Mouse (Mus musculus) ES-E14 (cell line): ENCODE measurements around the gene Dmpk. TPM values are rescaled to one million over a fixed set of nuclear protein-coding genes. Genes with fewer than 3 reads are reported as not detected.

Experiments
- DNase-seq: peaks from one replicate; pipeline ENCODE4 v3.0.0-alpha.2; 2013; ENCODE audit warnings: low read depth, low spot score
- H3K27ac ChIP-seq: 2 replicates; pipeline ENCODE4 v1.5.1; 2012; ENCODE audit warnings: low read depth, mild to moderate bottlenecking, low read length, moderate library complexity, mixed read lengths; ENCODE audit not compliant: poor library complexity, insufficient read depth, severe bottlenecking
- H3K36me3 ChIP-seq: 2 replicates; pipeline ENCODE4 v1.6.1; 2012; ENCODE audit warnings: mild to moderate bottlenecking, low read length, moderate library complexity, mixed read lengths; ENCODE audit not compliant: control insufficient read depth, poor library complexity, insufficient read depth, severe bottlenecking
- H3K4me1 ChIP-seq, 2 experiments: fragments of 150-350 bp in 1 of 2; sonication (generic) in 1 of 2; 2 replicates each; pipeline ENCODE4 v1.6.1; 2012; ENCODE audit warnings: low read length in 2 of 2, mild to moderate bottlenecking in 1 of 2, mixed read lengths in 1 of 2; ENCODE audit not compliant: control insufficient read depth in 2 of 2, insufficient read depth in 2 of 2, poor library complexity in 1 of 2
- H3K4me3 ChIP-seq, 2 experiments: fragments of 150-350 bp in 1 of 2; sonication (generic) in 1 of 2; 2 replicates each; pipeline ENCODE4 v1.5.1; 2012; ENCODE audit warnings: low read length in 2 of 2, low read depth in 1 of 2, mild to moderate bottlenecking in 1 of 2, mixed read lengths in 1 of 2; ENCODE audit not compliant: insufficient read depth in 1 of 2, poor library complexity in 1 of 2, severe bottlenecking in 1 of 2
- H3K9ac ChIP-seq: 2 replicates; pipeline ENCODE4 v1.6.1; 2012; ENCODE audit warnings: low read depth, mild to moderate bottlenecking, low read length, mixed read lengths; ENCODE audit not compliant: poor library complexity, insufficient read depth, severe bottlenecking
- H3K9me3 ChIP-seq: fragments of 150-350 bp; sonication (generic); 2 replicates; pipeline ENCODE4 v1.6.1; 2012; ENCODE audit warnings: low read depth, mild to moderate bottlenecking, low read length; ENCODE audit not compliant: control insufficient read depth, insufficient read depth
- CHD2 ChIP-seq: IDR thresholded peaks from 2 replicates; pipeline ENCODE4 v1.6.1; 2014; ENCODE audit warnings: mild to moderate bottlenecking, low read depth, low read length, inconsistent platforms
- HCFC1 ChIP-seq: IDR thresholded peaks from 2 replicates; pipeline ENCODE4 v1.6.1; 2012; ENCODE audit warnings: low read length, inconsistent platforms, borderline replicate concordance; ENCODE audit not compliant: insufficient read depth
- MAFK ChIP-seq: IDR thresholded peaks from 2 replicates; pipeline ENCODE4 v1.6.1; 2014; ENCODE audit warnings: mild to moderate bottlenecking, low read depth, low read length, inconsistent platforms; ENCODE audit not compliant: insufficient read depth
- ZC3H11A ChIP-seq: IDR thresholded peaks from 2 replicates; pipeline ENCODE4 v1.6.1; 2012; ENCODE audit warnings: low read depth, mild to moderate bottlenecking, inconsistent platforms, low read length, borderline replicate concordance
- ZNF384 ChIP-seq: IDR thresholded peaks from 2 replicates; pipeline ENCODE4 v1.6.1; 2012; ENCODE audit warnings: low read depth, low read length, inconsistent platforms
- in situ Hi-C, 2 experiments: fragments of 600-800 bp; cut with MboI; formaldehyde crosslinking; loops; one replicate each; pipeline ENCODE4 v1.15.1; 2025; ENCODE audit warnings: low sequenced_read_pairs in 2 of 2, inconsistent platforms in 1 of 2; ENCODE audit not compliant: unreplicated experiment in 2 of 2
- total RNA-seq: library from RNA; depleted of rRNA; stranded (reverse); fragments of 300-350 nt; gene quantifications from 2 replicates; pipeline ENCODE4 v1.2.3, GENCODE M21; 2012

Dmpk gene
- total RNA-seq, 1 experiment, result 32.6 TPM

- TF ChIP-seq HCFC1 (peak; percentile 96), ZC3H11A (no peak), CHD2 (0 out of 2 replicates have a peak, but pooled peaks have one; percentile 20)
- H3K36me3 ChIP-seq, result no peaks in the 10 kb centered on the region
- peak; percentile 96 for DNase-seq
- H3K4me3 ChIP-seq, result peak within 1 kb of the TSS; percentile 94 to 97
- H3K9ac ChIP-seq, result peak within 1 kb of the TSS; percentile 91
- no peaks in the 10 kb centered on the region for H3K9me3 ChIP-seq
- peaks cover 0 to 4% of the 10 kb centered on the region in 2 experiments; a peak in 2 of 4 replicates for H3K4me1 ChIP-seq
- H3K27ac ChIP-seq, result no peak within 1 kb of the TSS
- in situ Hi-C loops, result no loop called here
Measured at GRCm38 (mm10) chr7:19119631-19120429, 36.2 kb downstream of the Dmpk start, which contains the start of gene Fbxo46. TSS of gene Fbxo46 (plus strand) at chr7:19119859.

- H3K36me3 ChIP-seq, result no peaks in the 10 kb centered on the region
- no peak for DNase-seq
Measured at GRCm38 (mm10) chr7:19121686-19122085, 38.0 kb downstream of the Dmpk start.

GRCm38 (mm10) chr7:19124713-19125112, 41.1 kb downstream of the Dmpk start:
- TF ChIP-seq MAFK (no peak), ZNF384 (no peak), HCFC1 (no peak), CHD2 (no peak)
- in situ Hi-C loops, result no loop called here
- Histone ChIP-seq H3K4me3 (no peak overlapping the region), H3K9me3 (no peaks in the 10 kb centered on the region), H3K27ac (no peak overlapping the region), H3K9ac (no peak overlapping the region), H3K36me3 (peaks cover 2% of the 10 kb centered on the region; the same call in 1 of the 2 replicates), H3K4me1 (peaks cover 0 to 2% of the 10 kb centered on the region in 2 experiments; a peak in 1 of 4 replicates)
- no peak for DNase-seq

More at GRCm38 (mm10) chr7:19121686-19122085, 38.0 kb downstream of the Dmpk start:
- Histone ChIP-seq H3K9me3 (no peaks in the 10 kb centered on the region), H3K27ac (no peak overlapping the region), H3K4me1 (peaks cover 0 to 4% of the 10 kb centered on the region in 2 experiments; a peak in 2 of 4 replicates), H3K9ac (no peak overlapping the region), H3K4me3 (no peak overlapping the region)
- TF ChIP-seq MAFK (no peak), ZC3H11A (no peak)
- in situ Hi-C loops, result no loop called here

- TF ChIP-seq MAFK, result no peak
- TF ChIP-seq CHD2, result no peak
- TF ChIP-seq ZC3H11A, result no peak
- no peak for TF ChIP-seq HCFC1
- TF ChIP-seq ZNF384, result no peak
- DNase-seq, result no peak
- in situ Hi-C loops, result no loop called here
- no peak overlapping the region for H3K9ac ChIP-seq
- 0 out of 4 replicates have a peak, but pooled peaks cover 2 to 5% of the 10 kb centered on the region in 2 experiments for H3K4me1 ChIP-seq
- H3K36me3 ChIP-seq, result peaks cover 2% of the 10 kb centered on the region; the same call in 1 of the 2 replicates
- no peak overlapping the region for H3K4me3 ChIP-seq
- no peaks in the 10 kb centered on the region for H3K9me3 ChIP-seq
- no peak overlapping the region for H3K27ac ChIP-seq
Measured at GRCm38 (mm10) chr7:19127744-19128143, 44.1 kb downstream of the Dmpk start.
